ENCODE assay signal across 17 mouse cellular contexts in genomic region chr14:99418970-99419369, GRCm38 (mm10).
DNase-seq lines count a peak whose midpoint lies in the region; ATAC-seq lines count a peak whose summit lies in the region.
"Had no signal": no experiment of that assay in that cellular context is flagged by ENCODE, and none has a peak within 500 bp of the region (broad histone marks: within the 10 kb centered on the region; RNA-seq: fewer than 3 reads in every experiment).

No protein-coding gene starts in this region.

- DNase-seq in CD4-positive helper T cell, adult 2 months (ENCODE audit: low read depth, low spot score): peak; percentile 36
- peak; percentile 26 to 55 for DNase-seq in CD8-positive naive resting alpha-beta T cell, adult 2 months (ENCODE audit: low read depth in 2 of 2, low spot score in 2 of 2)
- peak; percentile 21 for DNase-seq in thymus, postnatal 25 days
- DNase-seq in cerebellum, adult 18-20 months: no peak
- DNase-seq in right cerebral cortex, postnatal 10 days (ENCODE audit: low spot score in 2 of 2): no peak
- DNase-seq in ovary, adult 18-20 months (ENCODE audit: low spot score): no peak
- DNase-seq: adrenal gland, adult 8-10 months; cerebellum, adult 9-11 months; embryo, embryonic 11 days; heart, postnatal 10 days; kidney, postnatal 4 days; liver, embryonic 13.5 days; lung, postnatal 4 days; right cerebral cortex, postnatal 14 days had no signal

- peak; percentile 75 for ATAC-seq in megakaryocyte, adult 5-6 weeks (ENCODE audit: poor library complexity, severe bottlenecking)
- ATAC-seq: forebrain, embryonic 16.5 days; intestine, embryonic 15.5 days had no signal

Comparison
In these comparisons a context has a peak if more than half of its experiments do, and no peak if none do; other contexts are left out.
1. DNase-seq: peak in CD4-positive helper T cell, adult 2 months (single experiment), CD8-positive naive resting alpha-beta T cell, adult 2 months (2 of 2) and thymus, postnatal 25 days (single experiment); none in cerebellum, adult 18-20 months (0 of 2), right cerebral cortex, postnatal 10 days (0 of 2) and ovary, adult 18-20 months (single experiment).